Mouse (Mus musculus) B cell, adult 67 days (primary cell): Measurements from ENCODE around the gene Zfp318. TPM values are rescaled to one million over a fixed set of nuclear protein-coding genes. Genes with fewer than 3 reads are reported as not detected.

Experiments used
- total RNA-seq, 2 experiments: library from RNA; stranded (reverse); gene quantifications; 4 replicates each; pipeline ENCODE4 v1.2.4; 2023

The Zfp318 gene
- total RNA-seq: 100 to 1,000 TPM; 305 to 314 TPM

GRCm38 (mm10) chr17:46383294-46384060 is at the start of gene Zfp318:
Gene Zfp318, plus strand, starts transcription at chr17:46383731.

GRCm38 (mm10) chr17:46428761-46429414 is 45.4 kb downstream of the Zfp318 start, which contains the start of gene Crip3:
Gene Crip3, plus strand, starts transcription at chr17:46428926.

GRCm38 (mm10) chr17:46438298-46438873 is 54.9 kb downstream of the Zfp318 start, which contains the start of gene Slc22a7:
Gene Slc22a7, minus strand, starts transcription at chr17:46438457.

Other genes starting within 250 kb of the Zfp318 start
- gene Rsph9, start 239.5 kb upstream of the Zfp318 start, total RNA-seq: under 1 TPM in 1 of 2 experiments, not detected in 1; 0.78 TPM
- gene Mad2l1bp, start 230.2 kb upstream of the Zfp318 start, total RNA-seq: 10 to 100 TPM; 26.4 to 27.0 TPM
- 100 to 1,000 TPM; 272 to 277 TPM for gene Gtpbp2, start 222.7 kb upstream of the Zfp318 start, total RNA-seq
- gene Polh, start 181.1 kb upstream of the Zfp318 start, total RNA-seq: 10 to 100 TPM; 15.6 to 16.4 TPM
- 10 to 100 TPM; 45.0 to 48.6 TPM for gene Xpo5, start 180.9 kb upstream of the Zfp318 start, total RNA-seq
- gene Polr1c, start 135.7 kb upstream of the Zfp318 start, total RNA-seq: 10 to 100 TPM; 55.1 to 63.8 TPM
- 10 to 100 TPM; 69.4 to 79.0 TPM for gene Yipf3, start 135.7 kb upstream of the Zfp318 start, total RNA-seq
- 1 to 10 TPM; 1.7 to 1.9 TPM for gene Lrrc73, start 130.2 kb upstream of the Zfp318 start, total RNA-seq
- gene Tjap1, start 100.7 kb upstream of the Zfp318 start, total RNA-seq: 10 to 100 TPM; 58.8 to 59.3 TPM
- not detected for gene Dlk2, start 86.3 kb upstream of the Zfp318 start, total RNA-seq
- 10 to 100 TPM; 14.6 to 15.8 TPM for gene Abcc10, start 55.4 kb upstream of the Zfp318 start, total RNA-seq
- gene Crip3, start 45.2 kb downstream of the Zfp318 start, total RNA-seq: 1 to 10 TPM; 7.9 to 8.9 TPM
- gene Slc22a7, start 54.7 kb downstream of the Zfp318 start, total RNA-seq: not detected
- 1 to 10 TPM; 3.9 to 4.7 TPM for gene Ttbk1, start 103.9 kb downstream of the Zfp318 start, total RNA-seq
- not detected for gene Dnph1, start 113.0 kb downstream of the Zfp318 start, total RNA-seq
- 10 to 100 TPM; 19.9 to 21.4 TPM for gene Cul9, start 162.7 kb downstream of the Zfp318 start, total RNA-seq
- 10 to 100 TPM; 84.9 to 85.5 TPM for gene Srf, start 172.4 kb downstream of the Zfp318 start, total RNA-seq
- gene Ptk7, start 245.8 kb downstream of the Zfp318 start, total RNA-seq: under 1 TPM in 1 of 2 experiments, not detected in 1; 0.15 TPM